Mouse (Mus musculus): ENCODE measurements around the gene Olfr763.
"Not testable (repeated sequence)": the region's sequence is repeated elsewhere in the genome, so short reads cannot be mapped to it uniquely, and the experiment has no call there.

The Olfr763 gene

GRCm38 (mm10) chr10:129039796-129040195, 29.2 kb downstream of the Olfr763 start, which contains the start of gene Olfr764-ps1:
TSS of gene Olfr764-ps1 (minus strand) at chr10:129039896.
- in situ Hi-C loops (cut with MboI, MseI) = no loop called here

GRCm38 (mm10) chr10:129049898-129050297, 39.3 kb downstream of the Olfr763 start, which contains the start of gene Olfr765:
TSS of gene Olfr765 (minus strand) at chr10:129049998.
- in situ Hi-C loops (cut with MboI, MseI) = not testable (repeated sequence)

All from T-helper 2 cell (primary cell).